Mouse (Mus musculus) natural killer cell, adult 2 months (primary cell): ENCODE results near the gene Nrcam.
A peak's percentile ranks its signal among the peaks of the same experiment; 100 is the strongest.

Experiments used
- DNase-seq, 2 experiments: peaks; one replicate each; pipeline ENCODE4 v3.0.0; 2022; ENCODE audit warnings: low spot score in 2 of 2

Gene Nrcam

GRCm38 (mm10) chr12:44519440-44520141, 190.9 kb downstream of the Nrcam start:
- no peak for DNase-seq

GRCm38 (mm10) chr12:44521496-44521895, 192.8 kb downstream of the Nrcam start:
- DNase-seq = no peak

GRCm38 (mm10) chr12:44524621-44525565, 196.2 kb downstream of the Nrcam start:
- no peak for DNase-seq

- DNase-seq = no peak
Observed at GRCm38 (mm10) chr12:44528391-44529016, 199.8 kb downstream of the Nrcam start.

- DNase-seq = no peak
Observed at GRCm38 (mm10) chr12:44532337-44533113, 203.8 kb downstream of the Nrcam start.

- no peak for DNase-seq
Observed at GRCm38 (mm10) chr12:44534100-44534633, 205.5 kb downstream of the Nrcam start.

GRCm38 (mm10) chr12:44535623-44536022, 206.9 kb downstream of the Nrcam start:
- DNase-seq = no peak

- DNase-seq = peak; percentile 1 to 2
Observed at GRCm38 (mm10) chr12:44547721-44548369, 219.2 kb downstream of the Nrcam start.

GRCm38 (mm10) chr12:44548465-44548864, 219.8 kb downstream of the Nrcam start:
- DNase-seq = no peak

GRCm38 (mm10) chr12:44551614-44552013, 222.9 kb downstream of the Nrcam start:
- DNase-seq = no peak

GRCm38 (mm10) chr12:44554051-44554450, 225.4 kb downstream of the Nrcam start:
- no peak for DNase-seq

GRCm38 (mm10) chr12:44554808-44555207, 226.1 kb downstream of the Nrcam start:
- DNase-seq = no peak

GRCm38 (mm10) chr12:44560002-44560401, 231.3 kb downstream of the Nrcam start:
- no peak for DNase-seq

GRCm38 (mm10) chr12:44570070-44570469, 241.4 kb downstream of the Nrcam start:
- DNase-seq = no peak

GRCm38 (mm10) chr12:44572664-44573063, 244.0 kb downstream of the Nrcam start:
- DNase-seq = no peak

GRCm38 (mm10) chr12:44574167-44574566, 245.5 kb downstream of the Nrcam start:
- DNase-seq = no peak

- peak; percentile 1 to 5 for DNase-seq
Observed at GRCm38 (mm10) chr12:44601410-44602149, 272.9 kb downstream of the Nrcam start.

GRCm38 (mm10) chr12:44602269-44602957, 273.7 kb downstream of the Nrcam start:
- no peak for DNase-seq

GRCm38 (mm10) chr12:44602958-44603331, 274.3 kb downstream of the Nrcam start:
- DNase-seq = no peak
